Mouse (Mus musculus) natural killer cell, adult 2 months (primary cell): ENCODE measurements at regions not wholly inside any gene's neighbourhood (a gene's known extent, or its start where the extent isn't known, plus 50 kb on each side); places are given as distances from the start of the nearest gene placed in this dataset.

Experiments
- DNase-seq, 2 experiments: peaks; one replicate each; pipeline ENCODE4 v3.0.0; 2022; ENCODE audit warnings: low spot score in 2 of 2

GRCm38 (mm10) chr4:48871105-48871504, 188.0 kb upstream of the Plppr1 start:
- DNase-seq, result no peak

GRCm38 (mm10) chr4:48889074-48889592, 169.9 kb upstream of the Plppr1 start:
- no peak for DNase-seq

- DNase-seq, result no peak
These were observed 154.5 kb upstream of the Plppr1 start for GRCm38 (mm10) chr4:48904551-48904950.

- no peak for DNase-seq
These were observed 153.7 kb upstream of the Plppr1 start for GRCm38 (mm10) chr4:48905196-48905867.

GRCm38 (mm10) chr4:48909161-48909560, 149.9 kb upstream of the Plppr1 start:
- DNase-seq, result no peak

- no peak for DNase-seq
These were observed 145.8 kb upstream of the Plppr1 start for GRCm38 (mm10) chr4:48913301-48913700.

DNA sequence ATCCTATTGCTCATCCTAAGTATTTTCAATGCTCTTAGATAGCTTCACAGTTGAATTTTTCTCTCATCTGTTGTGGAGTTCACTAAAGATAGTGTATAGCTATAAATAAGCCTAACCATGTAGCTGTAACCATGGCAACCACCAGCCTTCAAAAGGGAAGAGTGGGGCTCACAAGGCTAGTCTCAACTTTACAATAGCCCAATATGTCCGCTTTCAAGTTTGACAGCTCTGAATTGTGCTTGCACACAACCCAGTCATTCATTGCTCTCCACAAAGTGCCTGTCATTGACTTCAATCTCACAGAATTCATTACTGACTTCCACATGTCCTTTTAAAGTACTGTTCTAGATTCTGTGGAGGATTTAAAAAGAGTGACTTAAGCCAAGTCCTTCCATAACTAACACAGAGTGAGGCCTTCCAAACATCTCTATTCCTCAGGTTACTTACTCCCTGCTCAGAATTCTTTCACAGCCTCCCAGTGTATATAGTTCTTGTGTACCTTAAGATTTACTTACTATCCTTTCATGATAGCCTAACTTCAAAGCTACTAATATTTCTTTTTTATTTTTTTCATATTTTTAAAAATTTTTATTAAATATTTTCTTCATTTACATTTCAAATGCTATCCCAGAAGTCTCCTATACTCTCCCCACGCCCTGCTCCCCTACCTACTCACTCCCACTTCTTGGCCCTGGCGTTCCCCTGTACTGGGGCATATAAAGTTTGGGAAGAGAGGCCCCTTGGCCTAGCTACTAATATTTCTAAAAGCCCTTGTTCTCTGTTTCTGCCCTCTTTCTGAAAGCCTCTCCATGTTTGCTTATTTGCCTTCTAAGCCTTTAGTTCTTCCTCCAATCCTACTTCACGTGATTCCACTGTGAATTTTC, 134.3 kb upstream of the Plppr1 start:
- no peak for DNase-seq

DNA sequence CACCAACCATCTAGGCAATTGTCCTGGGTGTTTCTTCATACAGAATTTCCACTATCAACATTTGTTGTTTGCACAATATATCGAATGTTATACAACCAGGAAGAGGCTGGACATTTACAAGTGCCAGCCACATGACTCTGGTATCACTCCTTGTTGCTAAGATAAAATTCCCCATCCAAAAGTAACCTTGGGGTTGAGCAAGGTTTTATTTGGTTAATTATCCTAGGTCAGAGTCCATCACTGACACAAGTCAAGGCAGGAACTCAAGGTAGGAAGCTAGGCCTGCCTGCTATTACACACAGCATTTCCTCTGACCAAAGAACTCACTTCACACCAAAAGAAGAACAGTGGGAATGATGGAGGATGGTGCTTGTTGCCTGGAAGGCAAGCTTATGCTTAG, 120.7 kb upstream of the Plppr1 start:
- DNase-seq, result no peak

GRCm38 (mm10) chr4:48938892-48939291, 120.2 kb upstream of the Plppr1 start:
- DNase-seq, result no peak

GRCm38 (mm10) chr4:48945266-48945818, 113.7 kb upstream of the Plppr1 start:
- DNase-seq, result no peak

DNA sequence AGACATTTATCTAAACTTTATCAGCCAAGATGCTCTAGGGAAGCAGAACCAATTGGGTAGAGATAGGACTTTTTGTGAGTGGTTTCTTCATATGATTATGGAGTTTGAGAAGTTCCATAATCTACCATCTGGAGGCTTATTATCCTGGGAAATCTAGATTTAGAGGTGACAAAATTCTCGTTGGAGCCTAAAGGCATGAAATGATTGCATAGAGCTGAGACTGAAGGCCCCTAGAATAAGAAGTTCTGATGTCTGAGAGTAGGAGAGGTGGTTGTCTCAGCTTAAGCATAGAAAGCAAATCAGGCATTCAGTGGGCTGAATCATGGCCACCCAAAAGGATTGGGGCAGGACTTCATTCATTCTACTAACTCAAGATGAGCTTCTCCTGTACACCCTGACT, 106.1 kb upstream of the Plppr1 start:
- DNase-seq, result no peak

- DNase-seq, result no peak
These were observed 83.3 kb upstream of the Plppr1 start for GRCm38 (mm10) chr4:48975810-48976209.

- no peak for DNase-seq
These were observed 67.1 kb upstream of the Plppr1 start for GRCm38 (mm10) chr4:48992021-48992420.
